Mouse (Mus musculus): ENCODE results near the gene Atp5l. TPM values are rescaled to one million over a fixed set of nuclear protein-coding genes. Genes with fewer than 3 reads are reported as not detected.
"Not testable (repeated sequence)": the region's sequence is repeated elsewhere in the genome, so short reads cannot be mapped to it uniquely, and the experiment has no call there.

The Atp5l gene
- polyA plus RNA-seq (2012; rRNA removed) = 65.8 and 79.4 TPM in 2 replicates

DNA sequence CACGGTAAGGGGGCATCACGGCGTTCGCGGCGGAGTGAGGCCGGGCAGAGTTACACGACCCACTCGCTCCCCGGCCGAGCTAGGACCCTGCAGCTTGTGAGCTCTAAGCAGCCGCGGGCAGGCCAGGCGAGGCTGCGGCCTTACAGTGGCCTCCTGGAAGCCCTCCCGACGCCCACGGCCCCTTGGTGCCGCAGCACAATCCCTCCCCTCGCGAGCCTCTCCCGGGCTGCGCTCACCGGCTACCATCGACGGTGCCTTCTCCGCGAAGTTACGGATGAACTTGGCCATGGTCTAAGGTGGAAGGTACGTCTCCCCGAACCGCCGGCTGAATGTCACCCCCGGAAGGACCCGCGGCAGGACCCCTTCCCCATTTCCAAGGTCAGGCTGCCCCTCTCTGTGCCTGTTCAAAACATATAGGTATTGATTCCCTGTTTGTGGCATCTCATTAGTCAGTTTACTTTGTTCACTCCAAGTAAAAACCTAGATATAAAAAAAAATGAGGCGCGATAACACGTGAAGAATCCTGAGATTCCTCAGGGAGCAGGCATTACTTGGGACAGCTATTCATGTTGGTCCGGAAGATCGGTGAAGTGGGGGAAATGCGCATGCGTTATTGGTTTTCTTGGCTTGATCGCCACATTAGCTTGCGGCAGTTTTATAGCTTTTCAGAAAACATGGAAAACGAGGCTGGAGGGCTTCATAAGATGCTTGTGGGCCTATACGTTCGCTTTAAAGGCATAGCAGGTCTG is at the start of gene Atp5l:
Gene Atp5l, minus strand, starts transcription at position 369 of the 749 bp plus-strand sequence.
- TF ChIP-seq CTCF (IDR thresholded peaks at IDR 0.05; ENCODE audit: extremely low read depth, insufficient read depth, insufficient read length, insufficient replicate concordance) (no peak), POLR2A (IDR thresholded peaks at IDR 0.05; ENCODE audit: low read depth, low read length) (peak; percentile 33; the same call in 1 of the 2 replicates)
- Histone ChIP-seq H3K4me3 (ENCODE audit: extremely low read depth, insufficient read depth, insufficient read length) (peak within 1 kb of the TSS; percentile 73), H3K27me3 (ENCODE audit: control insufficient read depth, insufficient read depth, low read length) (no peaks in the 10 kb centered on the region), H3K4me1 (ENCODE audit: control insufficient read depth, insufficient read depth, insufficient read length) (no peaks in the 10 kb centered on the region), H3K36me3 (ENCODE audit: control insufficient read depth, insufficient read depth, low read length) (no peaks in the 10 kb centered on the region; the same call in 1 of the 2 replicates), H3K27ac (ENCODE audit: insufficient read depth, low read length) (peak within 1 kb of the TSS; percentile 67)
- peak; percentile 80 to 84 for DNase-seq (ENCODE audit: low read depth in 1 of 2, low spot score in 2 of 2)
- WGBS = under 1% methylated on average over 48 of the region's 48 CpGs

DNA sequence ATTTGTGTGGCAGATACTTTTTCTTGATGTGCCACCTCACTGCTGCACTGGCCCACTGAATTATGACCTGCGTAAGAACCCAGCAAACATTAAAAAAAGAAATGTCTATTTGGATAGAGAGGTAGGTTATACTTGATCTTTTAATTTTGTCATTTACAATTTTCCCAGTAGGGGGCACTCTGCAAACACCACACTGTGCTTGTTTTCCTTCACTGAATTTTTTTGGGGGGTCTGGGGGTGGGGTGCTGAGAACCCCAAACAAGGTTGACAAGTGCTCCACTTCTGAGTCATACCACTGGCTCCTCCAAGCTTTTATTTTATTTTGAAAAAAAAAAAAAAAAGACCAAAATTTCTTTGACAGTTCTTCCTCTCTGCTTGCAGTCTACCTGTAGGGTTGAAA is 48.9 kb upstream of the Atp5l start:
- DNase-seq (ENCODE audit: low read depth in 1 of 2, low spot score in 2 of 2) = no peak
- WGBS = 62% methylated on average over 1 of the region's 1 CpGs
- Histone ChIP-seq H3K4me3 (ENCODE audit: extremely low read depth, insufficient read depth, insufficient read length) (no peak overlapping the region), H3K27ac (ENCODE audit: insufficient read depth, low read length) (no peak overlapping the region), H3K4me1 (ENCODE audit: control insufficient read depth, insufficient read depth, insufficient read length) (no peaks in the 10 kb centered on the region), H3K27me3 (ENCODE audit: control insufficient read depth, insufficient read depth, low read length) (no peaks in the 10 kb centered on the region), H3K36me3 (ENCODE audit: control insufficient read depth, insufficient read depth, low read length) (no peaks in the 10 kb centered on the region)
- TF ChIP-seq CTCF (IDR thresholded peaks at IDR 0.05; ENCODE audit: extremely low read depth, insufficient read depth, insufficient read length, insufficient replicate concordance) = peak; percentile 15; the same call in 1 of the 2 replicates
- no peak for TF ChIP-seq POLR2A (IDR thresholded peaks at IDR 0.05; ENCODE audit: low read depth, low read length)

DNA sequence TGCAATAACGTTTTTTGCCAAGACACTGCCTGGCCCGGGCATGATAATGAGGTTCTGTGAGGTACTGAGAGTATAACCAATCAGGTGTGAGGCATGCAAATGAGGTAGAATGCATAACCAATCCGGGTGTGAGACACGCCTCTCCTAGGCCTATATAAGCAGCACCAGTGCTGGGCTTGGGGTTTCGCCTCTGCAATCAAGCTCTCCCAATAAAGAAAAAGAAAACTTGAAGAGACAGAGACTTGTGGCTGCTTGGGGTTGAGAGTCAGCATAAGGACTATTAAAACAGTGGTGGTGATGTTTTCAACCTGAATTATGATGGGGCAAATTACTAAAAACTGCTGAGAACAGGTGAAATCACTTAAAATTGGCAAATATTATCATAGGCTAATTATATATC is 47.2 kb upstream of the Atp5l start:
- not testable (repeated sequence) for H3K4me1 ChIP-seq (ENCODE audit: control insufficient read depth, insufficient read depth, insufficient read length); H3K36me3 ChIP-seq (ENCODE audit: control insufficient read depth, insufficient read depth, low read length); H3K4me3 ChIP-seq (ENCODE audit: extremely low read depth, insufficient read depth, insufficient read length); DNase-seq (ENCODE audit: low read depth in 1 of 2, low spot score in 2 of 2); H3K27me3 ChIP-seq (ENCODE audit: control insufficient read depth, insufficient read depth, low read length); H3K27ac ChIP-seq (ENCODE audit: insufficient read depth, low read length)
- WGBS = 84% methylated on average over 5 of the region's 5 CpGs

DNA sequence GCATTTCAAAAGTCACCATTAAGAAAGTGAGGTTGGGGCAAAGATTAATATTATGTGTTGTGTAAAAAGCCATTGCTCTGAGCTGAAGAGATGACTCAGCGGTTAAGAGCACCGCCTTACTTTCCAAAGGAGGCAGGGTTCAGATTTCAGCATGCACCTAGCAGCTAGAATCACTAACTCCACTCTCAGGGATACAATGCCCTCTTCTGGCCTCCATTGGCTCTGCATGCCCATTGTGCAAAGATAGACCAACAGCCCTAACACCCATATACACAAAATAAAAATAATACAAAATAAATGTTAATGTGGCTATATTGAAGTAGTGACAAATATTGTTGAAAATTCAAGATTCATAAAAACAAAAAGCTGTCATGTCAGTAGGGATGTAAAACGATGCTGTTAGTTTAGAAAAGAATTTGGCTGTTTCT is 46.3 kb upstream of the Atp5l start:
- TF ChIP-seq POLR2A (IDR thresholded peaks at IDR 0.05; ENCODE audit: low read depth, low read length) (no peak), CTCF (IDR thresholded peaks at IDR 0.05; ENCODE audit: extremely low read depth, insufficient read depth, insufficient read length, insufficient replicate concordance) (peak; percentile 53; the same call in 1 of the 2 replicates)
- H3K4me1 ChIP-seq (ENCODE audit: control insufficient read depth, insufficient read depth, insufficient read length) = no peaks in the 10 kb centered on the region
- WGBS = 23% methylated on average over 3 of the region's 3 CpGs
- H3K36me3 ChIP-seq (ENCODE audit: control insufficient read depth, insufficient read depth, low read length) = no peaks in the 10 kb centered on the region; the same call in 1 of the 2 replicates
- no peaks in the 10 kb centered on the region for H3K27me3 ChIP-seq (ENCODE audit: control insufficient read depth, insufficient read depth, low read length)
- H3K4me3 ChIP-seq (ENCODE audit: extremely low read depth, insufficient read depth, insufficient read length) = no peak overlapping the region
- no peak overlapping the region for H3K27ac ChIP-seq (ENCODE audit: insufficient read depth, low read length)
- peak; percentile 70 to 78 for DNase-seq (ENCODE audit: low read depth in 1 of 2, low spot score in 2 of 2)

DNA sequence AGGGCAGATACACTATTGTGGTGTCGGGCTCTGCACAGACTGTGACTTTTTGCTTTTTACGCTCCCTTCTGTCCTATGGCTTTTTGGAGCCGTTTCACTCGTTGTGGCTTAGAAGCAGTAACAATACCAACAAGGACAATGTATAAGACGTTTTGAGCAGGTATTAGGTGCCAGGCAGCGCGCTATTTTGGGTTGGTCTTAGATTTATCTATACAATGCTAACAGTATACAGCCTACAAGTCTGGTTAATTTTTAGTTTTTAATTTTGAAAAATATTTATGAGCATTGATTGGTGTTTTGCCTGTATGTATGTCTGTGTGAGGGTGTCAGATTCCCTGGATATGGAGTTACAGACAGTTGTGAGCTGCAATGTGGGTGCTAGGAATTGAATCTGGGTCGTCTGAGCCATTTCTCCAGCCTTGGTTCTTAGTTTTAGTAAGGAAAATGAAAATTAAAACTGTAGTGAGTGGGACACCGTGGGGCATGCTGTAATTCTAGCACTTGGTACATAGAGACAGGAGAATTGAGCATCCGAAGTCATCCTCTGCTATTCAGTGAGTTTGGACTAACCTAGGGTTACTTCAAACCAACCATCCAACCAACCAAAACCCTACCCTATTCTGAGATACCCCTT is 45.4 kb upstream of the Atp5l start:
- TF ChIP-seq POLR2A (IDR thresholded peaks at IDR 0.05; ENCODE audit: low read depth, low read length) (no peak), CTCF (IDR thresholded peaks at IDR 0.05; ENCODE audit: extremely low read depth, insufficient read depth, insufficient read length, insufficient replicate concordance) (no peak)
- WGBS = 14% methylated on average over 10 of the region's 10 CpGs
- H3K4me3 ChIP-seq (ENCODE audit: extremely low read depth, insufficient read depth, insufficient read length) = peak overlapping the region; percentile 56
- no peaks in the 10 kb centered on the region for H3K4me1 ChIP-seq (ENCODE audit: control insufficient read depth, insufficient read depth, insufficient read length)
- H3K27me3 ChIP-seq (ENCODE audit: control insufficient read depth, insufficient read depth, low read length) = no peaks in the 10 kb centered on the region
- no peak for DNase-seq (ENCODE audit: low read depth in 1 of 2, low spot score in 2 of 2)
- peak overlapping the region; percentile 34 for H3K27ac ChIP-seq (ENCODE audit: insufficient read depth, low read length)
- H3K36me3 ChIP-seq (ENCODE audit: control insufficient read depth, insufficient read depth, low read length) = peaks cover under 1% of the 10 kb centered on the region; the same call in 1 of the 2 replicates

DNA sequence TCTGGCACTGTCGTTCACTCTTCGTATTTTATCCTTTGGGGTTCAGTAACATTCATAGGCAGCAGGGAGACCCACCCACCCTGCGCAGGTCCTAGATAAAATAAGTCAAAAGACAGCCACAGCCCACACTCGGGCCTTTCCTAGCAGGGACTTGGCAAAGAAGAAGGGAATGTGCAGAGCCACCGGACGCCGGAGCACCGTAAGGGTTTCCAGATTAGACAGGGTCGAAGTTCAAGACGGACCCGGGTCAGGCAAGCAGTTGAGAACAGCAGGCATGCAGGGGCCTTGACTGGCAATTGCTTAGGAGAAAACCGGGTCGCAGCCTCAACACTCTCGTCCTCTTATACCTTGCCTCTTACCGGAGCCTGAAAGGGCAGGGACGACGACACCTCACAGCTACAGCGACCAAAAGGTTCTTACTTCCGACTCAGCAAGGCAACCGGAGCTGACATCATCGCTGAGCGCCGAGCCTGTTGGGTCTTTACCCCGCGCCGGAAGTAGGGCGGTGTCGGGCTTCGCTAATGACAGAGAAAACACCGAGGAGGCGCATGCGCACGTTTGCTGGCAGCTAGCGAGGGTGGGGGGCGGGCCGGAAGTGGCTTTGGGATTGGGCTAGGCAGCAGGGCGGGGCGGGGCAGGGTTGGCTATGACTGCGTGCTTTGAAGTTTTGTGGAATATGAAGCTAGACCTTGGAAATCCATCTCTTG is 44.7 kb upstream of the Atp5l start, which contains the start of gene Ube4a:
Gene Ube4a, minus strand, starts transcription at position 475 of the 707 bp plus-strand sequence.
- DNase-seq (ENCODE audit: low read depth in 1 of 2, low spot score in 2 of 2) = peak; percentile 98 to 100
- peaks cover 2% of the 10 kb centered on the region; the same call in 1 of the 2 replicates for H3K36me3 ChIP-seq (ENCODE audit: control insufficient read depth, insufficient read depth, low read length)
- WGBS = under 1% methylated on average over 39 of the region's 39 CpGs
- peak within 1 kb of the TSS; percentile 83 for H3K4me3 ChIP-seq (ENCODE audit: extremely low read depth, insufficient read depth, insufficient read length)
- no peaks in the 10 kb centered on the region for H3K4me1 ChIP-seq (ENCODE audit: control insufficient read depth, insufficient read depth, insufficient read length)
- no peaks in the 10 kb centered on the region for H3K27me3 ChIP-seq (ENCODE audit: control insufficient read depth, insufficient read depth, low read length)
- peak within 1 kb of the TSS; percentile 67 for H3K27ac ChIP-seq (ENCODE audit: insufficient read depth, low read length)
- TF ChIP-seq POLR2A (IDR thresholded peaks at IDR 0.05; ENCODE audit: low read depth, low read length) (peak; percentile 75), CTCF (IDR thresholded peaks at IDR 0.05; ENCODE audit: extremely low read depth, insufficient read depth, insufficient read length, insufficient replicate concordance) (no peak)

Data from spleen, adult 2 months (tissue).